Mouse (Mus musculus) liver, postnatal 0 days (tissue): Measurements from ENCODE around the gene Tns4. TPM values are rescaled to one million over a fixed set of nuclear protein-coding genes. Genes with fewer than 3 reads are reported as not detected.

Experiments used
- ATAC-seq: fragments of 200-750 bp; cut with Nextera tagmentation; 2 replicates; pipeline ENCODE4 v1.8.0; 2017; ENCODE audit warnings: mild to moderate bottlenecking, moderate library complexity
- DNase-seq: peaks from one replicate; pipeline ENCODE4 v3.0.0-alpha.2; 2016
- H3K27ac ChIP-seq: fragments of 300-500 bp; sonication (generic); 2 replicates; pipeline ENCODE4 v1.5.1; 2014; ENCODE audit warnings: antibody characterized with exemption, moderate library complexity, mild to moderate bottlenecking, low read depth
- H3K27me3 ChIP-seq: fragments of 300-500 bp; sonication (generic); 2 replicates; pipeline ENCODE4 v1.6.1; 2014; ENCODE audit warnings: low read length, control low read depth, mixed read lengths; ENCODE audit not compliant: insufficient read depth
- H3K36me3 ChIP-seq: fragments of 300-500 bp; sonication (generic); replicated peaks from 2 replicates; pipeline ENCODE4 v1.6.1; 2014; ENCODE audit warnings: mild to moderate bottlenecking, control low read depth, low read length, moderate library complexity, mixed read lengths; ENCODE audit not compliant: insufficient read depth
- H3K4me1 ChIP-seq: fragments of 300-500 bp; sonication (generic); 2 replicates; pipeline ENCODE4 v1.6.1; 2014; ENCODE audit warnings: antibody characterized with exemption, mild to moderate bottlenecking, control low read depth; ENCODE audit not compliant: insufficient read depth
- H3K4me2 ChIP-seq: fragments of 300-500 bp; sonication (generic); 2 replicates; pipeline ENCODE4 v1.6.1; 2014; ENCODE audit warnings: low read depth, mild to moderate bottlenecking, low read length, moderate library complexity, mixed read lengths
- H3K4me3 ChIP-seq: fragments of 300-500 bp; sonication (generic); 2 replicates; pipeline ENCODE4 v1.5.1; 2014; ENCODE audit warnings: low read depth, low read length
- H3K9ac ChIP-seq: fragments of 300-500 bp; sonication (generic); replicated peaks from 2 replicates; pipeline ENCODE4 v1.6.1; 2014; ENCODE audit warnings: mild to moderate bottlenecking, moderate library complexity
- H3K9me3 ChIP-seq: fragments of 300-500 bp; sonication (generic); 2 replicates; pipeline ENCODE4 v1.6.1; 2016; ENCODE audit warnings: mild to moderate bottlenecking, control low read depth, low read length, mixed read lengths
- CTCF ChIP-seq: sonication (generic); IDR thresholded peaks from 2 replicates; pipeline ENCODE4 v1.5.1; 2016; ENCODE audit warnings: antibody characterized with exemption, low read depth
- EP300 ChIP-seq: IDR thresholded peaks from 2 replicates; pipeline ENCODE4 v1.6.1; 2016; ENCODE audit warnings: antibody characterized with exemption, low read depth, mild to moderate bottlenecking
- WGBS: fragments of 180-500 bp; shearing (Covaris S2); extraction: QIAGEN DNeasy Blood & Tissue Kit; methylation state at CpG from one replicate; pipeline ENCODE4 v1.1.7; 2014; ENCODE audit not compliant: insufficient replicate concordance; 5-methylcytosine and 5-hydroxymethylcytosine counted together
- polyA plus RNA-seq: library from polyadenylated mRNA; unstranded; fragments of >200 nt; fragmentation: Nextera tagmentation; extraction: Ambion mirVana; gene quantifications from 2 replicates; pipeline ENCODE4 v1.2.1, GENCODE M21; 2015

The Tns4 gene
- polyA plus RNA-seq, 1 experiment from 2014 or later: 0.31 TPM

GRCm38 (mm10) chr11:99063406-99064131 lies 25.5 kb downstream of the Tns4 start:
- no peaks in the 10 kb centered on the region for H3K36me3 ChIP-seq
- DNase-seq: no peak
- no peak for TF ChIP-seq EP300
- TF ChIP-seq CTCF: no peak
- WGBS: 54% methylated on average over 8 of the region's 8 CpGs
- H3K27ac ChIP-seq: peak overlapping the region; percentile 51
- H3K9me3 ChIP-seq: no peaks in the 10 kb centered on the region
- H3K4me3 ChIP-seq: no peak overlapping the region
- H3K4me1 ChIP-seq: peaks cover 11% of the 10 kb centered on the region
- H3K27me3 ChIP-seq: no peaks in the 10 kb centered on the region
- ATAC-seq: peak; percentile 37; the same call in 1 of the 2 replicates
- H3K9ac ChIP-seq: no peak overlapping the region
- H3K4me2 ChIP-seq: no peak overlapping the region

DNA sequence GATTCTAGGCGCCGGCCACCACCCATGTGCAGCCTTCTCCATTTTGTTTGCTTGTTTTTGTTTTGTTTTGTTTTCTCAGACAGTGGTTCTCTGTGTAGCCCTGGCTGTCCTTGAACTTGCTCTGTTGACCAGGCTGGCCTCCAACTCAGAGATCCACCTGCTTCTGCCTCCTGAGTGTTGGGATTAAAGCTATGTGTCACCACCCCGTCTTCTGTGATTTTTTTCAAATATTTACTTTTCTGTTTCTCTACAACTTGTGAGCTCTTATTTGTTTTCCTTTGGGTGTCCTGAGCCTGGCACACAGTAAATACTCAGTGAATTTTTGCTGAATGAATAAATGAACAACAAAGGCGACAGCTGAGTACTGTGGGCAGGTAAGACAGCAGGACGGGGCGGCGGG lies 26.4 kb downstream of the Tns4 start:
- Histone ChIP-seq H3K9ac (no peak overlapping the region), H3K9me3 (no peaks in the 10 kb centered on the region), H3K4me3 (no peak overlapping the region), H3K4me2 (no peak overlapping the region), H3K4me1 (peaks cover 11% of the 10 kb centered on the region), H3K27ac (no peak overlapping the region), H3K27me3 (no peaks in the 10 kb centered on the region), H3K36me3 (no peaks in the 10 kb centered on the region)
- DNase-seq (no peak), ATAC-seq (no peak)
- WGBS: 72% methylated on average over 7 of the region's 7 CpGs
- TF ChIP-seq EP300: no peak
- TF ChIP-seq CTCF: no peak

DNA sequence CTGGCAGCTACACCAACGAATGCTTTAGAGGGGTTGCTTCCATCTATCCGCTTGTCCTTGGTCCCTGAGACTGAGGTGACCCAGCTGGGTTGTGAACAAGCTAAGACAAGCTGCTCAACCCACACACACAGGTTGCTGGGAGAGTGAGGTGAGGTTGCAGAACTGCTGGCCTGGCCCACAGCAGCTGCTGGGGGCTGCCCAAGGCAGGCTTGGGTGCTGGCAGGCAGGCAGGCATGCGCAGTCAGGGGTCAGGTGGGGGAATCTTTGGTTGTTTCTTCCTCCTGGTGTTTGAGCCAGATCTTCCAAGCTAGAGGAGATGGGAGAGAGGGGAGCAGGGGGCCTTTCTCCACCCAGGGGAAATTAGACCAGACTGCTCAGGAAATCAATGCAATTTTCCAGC lies 28.7 kb downstream of the Tns4 start:
- Histone ChIP-seq H3K4me1 (peaks cover 7% of the 10 kb centered on the region; the same call in 1 of the 2 replicates), H3K27me3 (no peaks in the 10 kb centered on the region), H3K9ac (no peak overlapping the region), H3K27ac (no peak overlapping the region), H3K36me3 (no peaks in the 10 kb centered on the region), H3K4me3 (no peak overlapping the region), H3K4me2 (no peak overlapping the region), H3K9me3 (no peaks in the 10 kb centered on the region)
- WGBS: 67% methylated on average over 3 of the region's 3 CpGs
- DNase-seq (no peak), ATAC-seq (no peak)
- no peak for TF ChIP-seq EP300
- TF ChIP-seq CTCF: no peak

GRCm38 (mm10) chr11:99055571-99056452 lies 33.3 kb downstream of the Tns4 start:
- Histone ChIP-seq H3K4me3 (no peak overlapping the region), H3K36me3 (peaks cover 17% of the 10 kb centered on the region), H3K9ac (no peak overlapping the region), H3K4me2 (no peak overlapping the region), H3K4me1 (no peaks in the 10 kb centered on the region), H3K27ac (no peak overlapping the region), H3K9me3 (no peaks in the 10 kb centered on the region), H3K27me3 (no peaks in the 10 kb centered on the region)
- no peak for TF ChIP-seq EP300
- TF ChIP-seq CTCF: no peak
- DNase-seq (no peak), ATAC-seq (no peak)
- 55% methylated on average over 8 of the region's 8 CpGs for WGBS

GRCm38 (mm10) chr11:99055143-99055542 lies 34.0 kb downstream of the Tns4 start:
- ATAC-seq (no peak), DNase-seq (no peak)
- WGBS: 47% methylated on average over 4 of the region's 4 CpGs
- Histone ChIP-seq H3K36me3 (peaks cover 21% of the 10 kb centered on the region), H3K4me3 (no peak overlapping the region), H3K4me1 (no peaks in the 10 kb centered on the region), H3K27me3 (no peaks in the 10 kb centered on the region), H3K9me3 (no peaks in the 10 kb centered on the region), H3K4me2 (no peak overlapping the region), H3K9ac (no peak overlapping the region), H3K27ac (no peak overlapping the region)
- TF ChIP-seq CTCF (no peak), EP300 (no peak)

DNA sequence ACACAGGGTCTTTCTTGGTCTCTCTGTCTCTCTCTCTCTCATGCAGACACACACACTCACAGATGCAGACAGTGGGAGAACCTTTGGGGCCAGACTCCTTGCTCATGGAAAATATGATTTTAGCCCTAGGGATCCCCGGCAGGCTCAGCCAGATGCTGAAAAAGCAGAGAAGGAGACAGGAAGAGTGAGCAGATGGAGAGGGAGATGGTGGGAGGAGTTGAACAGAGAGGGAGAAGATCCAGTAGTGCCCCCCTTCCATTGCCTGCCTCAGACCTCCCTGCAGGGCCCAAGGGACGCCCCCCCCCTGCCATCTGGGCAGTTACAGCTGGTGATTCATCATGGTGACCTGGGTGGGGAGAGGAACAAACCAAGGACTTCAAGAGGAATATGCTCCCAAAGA lies 41.5 kb downstream of the Tns4 start:
- Histone ChIP-seq H3K27me3 (no peaks in the 10 kb centered on the region), H3K27ac (peak overlapping the region; percentile 94), H3K4me1 (peaks cover 21% of the 10 kb centered on the region), H3K4me2 (no peak overlapping the region), H3K36me3 (peaks cover 44% of the 10 kb centered on the region), H3K9ac (peak overlapping the region; percentile 58; the same call in 1 of the 2 replicates), H3K4me3 (no peak overlapping the region), H3K9me3 (no peaks in the 10 kb centered on the region)
- DNase-seq: no peak
- 78% methylated on average over 2 of the region's 2 CpGs for WGBS
- no peak for ATAC-seq
- no peak for TF ChIP-seq EP300
- TF ChIP-seq CTCF: no peak
